Mouse (Mus musculus): ENCODE measurements around the gene Syf2. TPM values are rescaled to one million over a fixed set of nuclear protein-coding genes. Genes with fewer than 3 reads are reported as not detected.

Gene Syf2
- polyA plus RNA-seq, 1 experiment from 2014 or later = 85.0 TPM

DNA sequence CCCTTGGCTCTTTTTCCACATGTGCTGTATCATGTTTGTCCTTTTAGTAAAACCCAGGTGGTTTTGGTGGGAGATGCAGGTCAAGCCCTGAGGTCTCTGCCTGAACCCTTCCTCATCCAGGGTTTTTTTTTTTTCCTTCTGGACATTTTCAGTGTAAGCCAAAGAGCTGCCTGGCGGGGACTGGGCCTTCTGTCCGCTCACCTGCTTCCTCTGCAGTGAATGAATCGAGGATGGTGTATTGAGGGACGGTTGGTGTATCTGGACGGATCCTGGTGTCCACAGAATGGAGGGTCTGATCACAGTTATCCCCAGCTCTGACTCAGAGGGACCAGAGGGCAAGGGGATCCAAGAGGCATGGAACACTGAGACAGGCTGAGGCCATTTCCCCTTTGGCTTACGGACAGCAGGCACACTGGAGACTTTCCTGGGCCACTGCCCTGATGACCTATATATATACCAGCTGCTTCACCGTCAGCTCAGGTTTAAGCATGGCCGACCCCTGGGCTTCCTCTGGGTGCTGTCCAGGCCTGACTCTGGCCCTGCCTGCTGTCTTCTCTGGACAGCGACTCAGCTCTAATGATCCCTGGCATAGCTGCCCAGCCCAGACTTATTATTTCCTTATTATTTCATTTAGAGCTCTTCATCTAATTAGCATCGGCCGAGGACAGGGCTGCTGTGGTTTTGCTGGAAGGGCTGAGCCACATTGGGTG lies 55.1 kb downstream of the Syf2 start:
- peaks cover 5% of the 10 kb centered on the region for H3K4me1 ChIP-seq
- no peak overlapping the region for H3K9ac ChIP-seq
- no peak for ATAC-seq (ENCODE audit: low FRiP score, low read depth)
- H3K27ac ChIP-seq = no peak overlapping the region
- H3K27me3 ChIP-seq (replicated peaks) = no peaks in the 10 kb centered on the region
- WGBS = 87% methylated on average over 11 of the region's 11 CpGs
- H3K9me3 ChIP-seq = no peaks in the 10 kb centered on the region
- no peaks in the 10 kb centered on the region for H3K36me3 ChIP-seq
- H3K4me2 ChIP-seq (replicated peaks) = no peak overlapping the region
- no peak overlapping the region for H3K4me3 ChIP-seq

GRCm38 (mm10) chr4:134986336-134986635 lies 55.6 kb downstream of the Syf2 start:
- 75% methylated on average over 4 of the region's 4 CpGs for WGBS
- Histone ChIP-seq H3K27ac (no peak overlapping the region), H3K4me1 (peaks cover 5% of the 10 kb centered on the region), H3K9ac (no peak overlapping the region), H3K9me3 (no peaks in the 10 kb centered on the region), H3K36me3 (no peaks in the 10 kb centered on the region), H3K4me2 (replicated peaks) (no peak overlapping the region), H3K4me3 (no peak overlapping the region), H3K27me3 (replicated peaks) (no peaks in the 10 kb centered on the region)
- ATAC-seq (ENCODE audit: low FRiP score, low read depth) = no peak

- Histone ChIP-seq H3K27me3 (replicated peaks) (no peaks in the 10 kb centered on the region), H3K36me3 (no peaks in the 10 kb centered on the region), H3K27ac (no peak overlapping the region), H3K9ac (no peak overlapping the region), H3K9me3 (no peaks in the 10 kb centered on the region), H3K4me3 (no peak overlapping the region), H3K4me1 (peaks cover 5% of the 10 kb centered on the region), H3K4me2 (replicated peaks) (no peak overlapping the region)
- 76% methylated on average over 3 of the region's 3 CpGs for WGBS
- ATAC-seq (ENCODE audit: low FRiP score, low read depth) = no peak
These were observed 56.3 kb downstream of the Syf2 start for GRCm38 (mm10) chr4:134986963-134987362.

Other genes starting within 250 kb of the Syf2 start
- 5.1 and 6.3 TPM in 2 replicates for gene Man1c1, start 226.6 kb upstream of the Syf2 start, polyA plus RNA-seq (2016; fragmentation: Nextera tagmentation; extraction: Ambion mirVana)
- 5.3 and 7.0 TPM in 2 replicates for gene Ldlrap1, start 162.9 kb upstream of the Syf2 start, polyA plus RNA-seq (2016; fragmentation: Nextera tagmentation; extraction: Ambion mirVana)
- gene Maco1, start 77.6 kb upstream of the Syf2 start, polyA plus RNA-seq (2016; fragmentation: Nextera tagmentation; extraction: Ambion mirVana) = 92.8 and 96.9 TPM in 2 replicates
- 5.4 and 6.7 TPM in 2 replicates for gene Rhd, start 66.4 kb upstream of the Syf2 start, polyA plus RNA-seq (2016; fragmentation: Nextera tagmentation; extraction: Ambion mirVana)
- 179 and 183 TPM in 2 replicates for gene Tmem50a, start 15.9 kb upstream of the Syf2 start, polyA plus RNA-seq (2016; fragmentation: Nextera tagmentation; extraction: Ambion mirVana)
- gene Rsrp1, start 7.3 kb upstream of the Syf2 start, polyA plus RNA-seq (2016; fragmentation: Nextera tagmentation; extraction: Ambion mirVana) = 470 and 511 TPM in 2 replicates
- gene Runx3, start 189.8 kb downstream of the Syf2 start, polyA plus RNA-seq (2016; fragmentation: Nextera tagmentation; extraction: Ambion mirVana) = 1.6 and 2.1 TPM in 2 replicates

Data from neural tube, embryonic 12.5 days (tissue).